Mouse (Mus musculus): Measurements from ENCODE around the gene Rasgrf2.

DNA sequence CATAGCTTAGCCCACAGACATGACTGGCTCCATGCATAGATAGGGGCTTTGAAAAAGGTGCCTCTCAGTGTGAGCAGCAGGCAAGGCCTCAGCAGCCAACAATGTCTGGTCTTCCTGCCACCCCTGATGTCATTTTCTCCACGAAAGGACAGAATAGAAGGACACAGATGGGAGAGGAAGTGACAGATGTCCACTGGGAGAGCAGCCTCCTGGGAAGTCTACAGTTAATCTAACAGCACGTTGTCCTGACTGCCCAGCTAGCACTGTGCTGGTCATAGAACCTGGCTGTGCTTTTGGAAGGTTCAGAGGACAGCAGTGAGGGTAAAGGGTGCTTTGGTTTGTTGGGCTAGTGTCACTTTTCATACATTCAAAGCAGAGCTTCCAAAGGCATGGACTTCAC is 255.9 kb downstream of the Rasgrf2 start:
- TF ChIP-seq POLR2A (IDR thresholded peaks at IDR 0.05; ENCODE audit: low read depth, low read length), result no peak
- TF ChIP-seq CTCF (conservative IDR thresholded peaks at IDR 0.05; ENCODE audit: insufficient read depth, insufficient read length, low read depth, low read length), result no peak
